Mouse (Mus musculus) erythroblast, embryonic 14.5 days (primary cell): ENCODE data around the gene Cpm. TPM values are rescaled to one million over a fixed set of nuclear protein-coding genes. Genes with fewer than 3 reads are reported as not detected.

Experiments used
- H3K27me3 ChIP-seq: 2 replicates; pipeline ENCODE4 v1.6.1; 2012; ENCODE audit warnings: inconsistent platforms; ENCODE audit not compliant: control insufficient read depth
- H3K36me3 ChIP-seq: 2 replicates; pipeline ENCODE4 v1.6.1; 2012; ENCODE audit warnings: mild to moderate bottlenecking, inconsistent platforms; ENCODE audit not compliant: control insufficient read depth
- H3K4me1 ChIP-seq: 2 replicates; pipeline ENCODE4 v1.6.1; 2012; ENCODE audit warnings: inconsistent platforms; ENCODE audit not compliant: control insufficient read depth
- H3K4me3 ChIP-seq: replicated peaks from 2 replicates; pipeline ENCODE3; 2012; ENCODE audit warnings: moderate library complexity, mild to moderate bottlenecking, inconsistent platforms
- H3K9me3 ChIP-seq: 2 replicates; pipeline ENCODE4 v1.6.1; 2012; ENCODE audit warnings: low read length, inconsistent platforms, mixed read lengths; ENCODE audit not compliant: control insufficient read depth
- GATA1 ChIP-seq: IDR thresholded peaks from 2 replicates; pipeline ENCODE4 v1.6.1; 2012; ENCODE audit warnings: low read length, inconsistent platforms, mixed read lengths
- TAL1 ChIP-seq: IDR thresholded peaks from 3 replicates; pipeline ENCODE4 v1.6.1; 2012; ENCODE audit warnings: low read length, inconsistent platforms, mixed read lengths
- polyA plus RNA-seq: library from polyadenylated mRNA; stranded (reverse); fragments of >175 nt; gene quantifications from 2 replicates; pipeline ENCODE4 v1.2.3, GENCODE M21; 2012

The Cpm gene
- polyA plus RNA-seq, 1 experiment, result not detected

- no peaks in the 10 kb centered on the region for H3K9me3 ChIP-seq
- H3K4me1 ChIP-seq, result no peaks in the 10 kb centered on the region
- no peak for TF ChIP-seq GATA1
- no peak for TF ChIP-seq TAL1
- H3K4me3 ChIP-seq, result no peak overlapping the region
- no peaks in the 10 kb centered on the region for H3K27me3 ChIP-seq
- H3K36me3 ChIP-seq, result no peaks in the 10 kb centered on the region
Measured at GRCm38 (mm10) chr10:117605283-117606243, 23.7 kb upstream of the Cpm start.

- no peak for TF ChIP-seq TAL1
- no peak for TF ChIP-seq GATA1
- no peaks in the 10 kb centered on the region for H3K36me3 ChIP-seq
- H3K4me1 ChIP-seq, result no peaks in the 10 kb centered on the region
- no peaks in the 10 kb centered on the region for H3K9me3 ChIP-seq
- H3K4me3 ChIP-seq, result no peak overlapping the region
- no peaks in the 10 kb centered on the region for H3K27me3 ChIP-seq
Measured at GRCm38 (mm10) chr10:117606423-117606822, 22.9 kb upstream of the Cpm start.

DNA sequence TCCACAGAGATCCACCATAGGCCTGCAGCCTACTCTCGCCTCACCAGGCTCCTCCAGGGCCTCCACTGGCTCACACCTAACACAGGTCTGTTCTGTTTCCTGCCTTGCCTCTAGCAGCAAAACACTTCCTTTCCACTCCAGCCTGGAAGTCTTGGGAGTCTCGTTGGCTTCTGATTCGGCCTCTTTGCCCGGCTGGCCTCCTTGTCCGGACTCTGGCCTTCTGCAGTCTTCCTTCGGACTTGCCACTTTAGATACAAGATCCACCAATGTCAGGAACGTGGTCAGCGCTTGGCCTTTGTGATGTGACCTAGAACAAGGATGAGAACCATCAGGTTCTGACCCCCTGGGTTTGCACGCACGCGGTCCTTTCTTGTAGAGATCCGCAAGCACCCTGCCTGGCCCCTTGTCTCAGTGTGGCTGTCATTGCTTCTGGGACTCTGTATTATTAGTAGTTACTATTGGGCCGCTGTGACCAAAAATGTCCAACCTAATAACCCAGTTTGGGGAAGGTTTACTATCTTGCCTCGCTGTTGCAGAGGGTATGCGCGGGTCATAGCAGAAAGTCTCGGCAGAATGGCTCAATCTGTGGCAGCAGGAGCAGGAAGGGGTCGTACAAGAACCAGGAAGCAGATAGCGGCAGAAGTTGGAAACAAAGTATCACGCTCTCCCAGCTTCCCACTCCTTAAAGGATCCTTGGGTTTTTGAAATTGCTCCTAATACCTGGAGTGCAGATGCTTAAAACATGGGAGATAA lies 22.1 kb upstream of the Cpm start:
- Histone ChIP-seq H3K9me3 (no peaks in the 10 kb centered on the region), H3K4me1 (no peaks in the 10 kb centered on the region), H3K36me3 (no peaks in the 10 kb centered on the region), H3K27me3 (no peaks in the 10 kb centered on the region), H3K4me3 (no peak overlapping the region)
- TF ChIP-seq TAL1 (no peak), GATA1 (no peak)

DNA sequence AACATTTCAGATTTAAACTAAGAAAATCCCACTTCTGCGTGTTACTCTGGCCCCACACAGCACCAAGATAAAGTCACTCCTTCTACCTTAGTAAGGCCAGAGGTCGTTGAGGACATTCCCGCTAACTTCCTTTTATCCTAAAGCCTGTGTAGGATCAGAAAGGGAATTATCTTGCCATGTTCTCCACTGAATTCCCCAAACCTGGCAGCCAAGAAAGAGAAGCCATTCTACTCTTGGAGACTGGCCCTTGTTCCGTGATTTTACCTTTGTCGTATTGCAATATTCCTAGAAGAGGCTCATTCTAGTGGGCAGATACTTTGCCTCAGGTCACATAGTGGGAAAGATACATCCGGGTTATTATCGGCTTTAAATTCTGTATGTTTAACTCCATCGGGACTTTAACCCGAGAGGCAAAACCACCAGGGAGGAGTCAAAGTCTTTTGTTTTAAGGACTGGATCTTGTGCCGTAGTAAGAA lies 21.5 kb upstream of the Cpm start:
- no peaks in the 10 kb centered on the region for H3K9me3 ChIP-seq
- TF ChIP-seq TAL1, result no peak
- no peak for TF ChIP-seq GATA1
- H3K36me3 ChIP-seq, result no peaks in the 10 kb centered on the region
- no peak overlapping the region for H3K4me3 ChIP-seq
- H3K4me1 ChIP-seq, result no peaks in the 10 kb centered on the region
- H3K27me3 ChIP-seq, result no peaks in the 10 kb centered on the region

- Histone ChIP-seq H3K4me3 (no peak overlapping the region), H3K4me1 (no peaks in the 10 kb centered on the region), H3K36me3 (no peaks in the 10 kb centered on the region), H3K27me3 (no peaks in the 10 kb centered on the region), H3K9me3 (no peaks in the 10 kb centered on the region)
- no peak for TF ChIP-seq GATA1
- TF ChIP-seq TAL1, result no peak
Measured at GRCm38 (mm10) chr10:117608487-117608886, 20.8 kb upstream of the Cpm start.

DNA sequence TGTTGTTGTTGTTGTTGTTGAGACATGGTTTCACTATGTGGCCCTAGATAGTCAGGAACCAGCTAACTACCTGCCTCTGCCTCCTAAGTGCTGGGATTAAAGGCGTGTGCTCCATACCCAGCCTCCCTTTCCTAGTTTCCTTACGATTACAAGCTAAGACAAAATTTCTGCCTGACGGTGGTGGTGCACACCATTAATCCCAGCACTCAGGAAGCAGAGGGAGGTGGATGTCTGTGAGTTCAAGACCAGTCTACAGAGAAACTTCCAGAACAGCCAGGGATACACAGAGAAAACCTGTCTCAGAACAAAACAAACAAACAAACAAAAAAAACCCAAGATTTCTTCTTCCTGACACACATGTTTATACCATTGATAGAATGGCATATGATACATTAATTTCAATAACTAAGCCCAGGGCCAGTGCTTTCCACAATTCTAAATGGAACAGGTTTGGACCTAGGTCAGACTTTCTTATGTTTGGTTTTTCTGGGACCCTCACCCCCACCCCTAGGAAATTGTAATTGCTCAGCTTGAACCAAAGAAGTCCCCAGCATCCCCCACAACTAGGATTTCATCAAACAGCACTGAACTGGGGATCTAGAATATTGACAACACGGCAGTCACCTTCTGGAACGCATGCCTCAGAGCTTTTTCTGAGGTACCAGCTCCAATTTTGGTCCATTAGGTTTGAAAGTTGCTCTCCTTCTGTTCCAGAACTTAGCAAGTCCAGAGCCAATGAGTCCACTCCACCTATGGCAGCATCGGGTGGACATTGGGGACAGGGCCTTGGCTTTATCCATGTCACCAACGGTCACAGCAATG lies 20.1 kb upstream of the Cpm start:
- no peaks in the 10 kb centered on the region for H3K27me3 ChIP-seq
- no peaks in the 10 kb centered on the region for H3K4me1 ChIP-seq
- no peaks in the 10 kb centered on the region for H3K36me3 ChIP-seq
- no peak for TF ChIP-seq GATA1
- TF ChIP-seq TAL1, result no peak
- H3K4me3 ChIP-seq, result no peak overlapping the region
- H3K9me3 ChIP-seq, result no peaks in the 10 kb centered on the region

GRCm38 (mm10) chr10:117609810-117610090 lies 19.6 kb upstream of the Cpm start:
- TF ChIP-seq GATA1 (no peak), TAL1 (no peak)
- H3K4me1 ChIP-seq, result no peaks in the 10 kb centered on the region
- no peaks in the 10 kb centered on the region for H3K36me3 ChIP-seq
- no peaks in the 10 kb centered on the region for H3K27me3 ChIP-seq
- H3K9me3 ChIP-seq, result no peaks in the 10 kb centered on the region
- no peak overlapping the region for H3K4me3 ChIP-seq

DNA sequence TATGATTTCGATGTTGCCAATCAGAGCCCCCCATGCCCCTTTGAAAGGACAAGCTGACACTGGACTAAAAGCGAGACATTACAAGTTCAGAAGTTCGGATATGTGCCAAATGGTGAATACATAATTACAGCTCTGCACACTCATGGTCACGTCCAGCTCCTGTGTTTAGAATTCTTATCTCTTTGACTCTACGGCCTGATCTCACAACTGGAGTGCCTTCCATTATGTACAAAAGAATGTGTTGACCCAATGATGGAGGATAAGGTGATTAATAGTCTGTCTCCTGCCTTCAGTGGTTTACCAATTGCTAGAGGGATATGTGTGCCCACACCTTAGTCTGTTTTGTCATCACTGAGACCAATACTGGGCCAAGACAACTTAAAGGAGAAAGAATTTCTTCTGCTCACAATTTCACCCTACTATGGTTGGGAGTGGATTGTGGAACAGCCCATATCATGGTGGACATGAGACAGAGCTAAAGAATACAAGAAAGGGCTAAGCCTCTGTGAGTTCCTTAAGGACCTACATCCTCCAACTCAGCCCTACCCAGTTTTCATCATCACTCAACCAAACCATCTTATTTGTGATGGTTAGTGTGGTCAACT lies 19.0 kb upstream of the Cpm start:
- Histone ChIP-seq H3K9me3 (no peaks in the 10 kb centered on the region), H3K27me3 (no peaks in the 10 kb centered on the region), H3K36me3 (no peaks in the 10 kb centered on the region), H3K4me1 (no peaks in the 10 kb centered on the region), H3K4me3 (no peak overlapping the region)
- TF ChIP-seq TAL1, result no peak
- TF ChIP-seq GATA1, result no peak
